Comparison of ENCODE assay signal across 20 mouse cellular contexts in genomic region chr14:34179351-34179750, GRCm38 (mm10). TPM values are rescaled to one million over a fixed set of nuclear protein-coding genes. Genes with fewer than 3 reads are reported as not detected.
A peak's percentile ranks its signal among the peaks of the same experiment; 100 is the strongest.
DNase-seq lines count a peak whose midpoint lies in the region; TF ChIP-seq lines count a peak whose summit lies in the region.
"Had no signal": no experiment of that assay in that cellular context is flagged by ENCODE, and none has a peak within 500 bp of the region (broad histone marks: within the 10 kb centered on the region; RNA-seq: fewer than 3 reads in every experiment).

No protein-coding gene starts in this region.

- intact Hi-C loops in left cerebral cortex, postnatal 36 days (cut with DNase I), result no loop called here

- TF ChIP-seq CTCF in kidney, adult 2 months (conservative IDR thresholded peaks at IDR 0.05; ENCODE audit: insufficient read depth, insufficient read length, low read depth, low read length), result no peak

- no peaks in the 10 kb centered on the region for H3K4me1 ChIP-seq in kidney, adult 2 months (ENCODE audit: control insufficient read depth, insufficient read depth, low read length)
- H3K4me1 ChIP-seq: liver, embryonic 13.5 days; neural tube, embryonic 15.5 days had no signal

- H3K4me3 ChIP-seq in kidney, adult 2 months (ENCODE audit: insufficient read depth, low read depth, low read length), result no peak overlapping the region
- H3K4me3 ChIP-seq: heart, embryonic 13.5 days; liver, embryonic 13.5 days; neural tube, embryonic 15.5 days had no signal

- TF ChIP-seq POLR2A in kidney, adult 2 months (IDR thresholded peaks at IDR 0.05; ENCODE audit: low read depth, low read length), result no peak

- WGBS in kidney, adult 2 months, result 87% methylated on average over 3 of the region's 3 CpGs

- no peaks in the 10 kb centered on the region for H3K27me3 ChIP-seq in kidney, adult 2 months (replicated peaks; ENCODE audit: control insufficient read depth, insufficient read depth, low read length)
- H3K27me3 ChIP-seq: heart, embryonic 13.5 days; liver, embryonic 13.5 days; neural tube, embryonic 15.5 days had no signal

- DNase-seq in brain, adult 2 months (ENCODE audit: low read depth, low spot score), result peak; percentile 93
- DNase-seq in frontal cortex, postnatal 25 days (ENCODE audit: low spot score in 2 of 2), result peak; percentile 24 to 50
- peak; percentile 29 to 72 for DNase-seq in layer of hippocampus, postnatal 14 days (ENCODE audit: low spot score in 2 of 2)
- DNase-seq in left cerebral cortex, postnatal 36 days (ENCODE audit: low spot score in 2 of 2), result peak; percentile 71 to 78
- no peak for DNase-seq in kidney, postnatal 25 days
- DNase-seq in cerebellum, adult 9-10 months, result no peak
- no peak for DNase-seq in kidney, postnatal 10 days
- no peak for DNase-seq in kidney, adult 2 months
- DNase-seq: cerebellum, adult 11-12 months; gastrocnemius, postnatal 14 days; heart, postnatal 4 days; liver, embryonic 13.5 days; lung, postnatal 10 days had no signal

- no peaks in the 10 kb centered on the region for H3K36me3 ChIP-seq in kidney, adult 2 months (ENCODE audit: control insufficient read depth, insufficient read depth, low read length)
- H3K36me3 ChIP-seq: liver, embryonic 13.5 days; neural tube, embryonic 15.5 days had no signal

- H3K27ac ChIP-seq in kidney, adult 2 months (ENCODE audit: insufficient read depth, low read depth, low read length), result no peak overlapping the region
- H3K27ac ChIP-seq: heart, embryonic 13.5 days; hindbrain, postnatal 0 days; liver, embryonic 13.5 days; neural tube, embryonic 15.5 days had no signal

RNA-seq across cellular contexts. Expression of gene Gprin2, which starts 22.1 kb away (rescaled TPM):
- 1 to 10 TPM; 2.7 to 7.0 TPM for total RNA-seq in layer of hippocampus, postnatal 14 days (2021)
- 1 to 10 TPM; 1.6 to 2.7 TPM for total RNA-seq in left cerebral cortex, postnatal 36 days (2021)
- 0.11 and 0.20 TPM in 2 replicates for polyA plus RNA-seq in kidney, adult 2 months (2012; rRNA removed)

RNA-seq across cellular contexts. Expression of gene Npy4r, which starts 27.1 kb away (rescaled TPM):
- total RNA-seq in layer of hippocampus, postnatal 14 days (2021), result under 1 TPM in 1 of 2 experiments, not detected in 1; 0.10 TPM
- total RNA-seq in left cerebral cortex, postnatal 36 days (2021), result not detected
- polyA plus RNA-seq in kidney, adult 2 months (2012; rRNA removed), result 0.03 and 0.06 TPM in 2 replicates
- total RNA-seq: heart, postnatal 4 days; layer of hippocampus, postnatal 25 days had no signal
- polyA plus RNA-seq: cortical plate, adult 2 months; embryonic facial prominence, embryonic 14.5 days; forebrain, embryonic 11.5 days; liver, embryonic 13.5 days had no signal

RNA-seq across cellular contexts. Expression of gene Syt15, which starts 40.0 kb away (rescaled TPM):
- total RNA-seq in layer of hippocampus, postnatal 14 days (2021), result 1 to 10 TPM; 1.1 to 1.7 TPM
- total RNA-seq in left cerebral cortex, postnatal 36 days (2021), result under 1 TPM; 0.27 to 0.42 TPM
- polyA plus RNA-seq in kidney, adult 2 months (2012; rRNA removed), result 1.3 and 1.5 TPM in 2 replicates

Comparison
In these comparisons a context has a peak if more than half of its experiments do, and no peak if none do; other contexts are left out.
1. DNase-seq: peak in brain, adult 2 months (single experiment), frontal cortex, postnatal 25 days (2 of 2), layer of hippocampus, postnatal 14 days (2 of 2) and left cerebral cortex, postnatal 36 days (2 of 2); none in kidney, postnatal 25 days (0 of 2), cerebellum, adult 9-10 months (single experiment), kidney, postnatal 10 days (single experiment) and kidney, adult 2 months (single experiment).